Mouse (Mus musculus) layer of hippocampus, adult 2 months (tissue): ENCODE data around the gene Il3. TPM values are rescaled to one million over a fixed set of nuclear protein-coding genes. Genes with fewer than 3 reads are reported as not detected.
"Not testable (repeated sequence)": the region's sequence is repeated elsewhere in the genome, so short reads cannot be mapped to it uniquely, and the experiment has no call there.

Experiments used
- DNase-seq, 2 experiments: peaks; one replicate each; pipeline ENCODE4 v3.0.0; 2022; ENCODE audit warnings: low spot score in 2 of 2
- H3K27ac ChIP-seq: fragments of 200-600 bp; 2 replicates; pipeline ENCODE4 v1.8.1; 2022
- H3K4me3 ChIP-seq: fragments of 200-600 bp; 2 replicates; pipeline ENCODE4 v1.8.1; 2022; ENCODE audit warnings: mild to moderate bottlenecking
- CTCF ChIP-seq: fragments of 200-600 bp; conservative IDR thresholded peaks from 2 replicates; pipeline ENCODE4 v1.8.1; 2022; ENCODE audit warnings: antibody characterized with exemption, mild to moderate bottlenecking, moderate library complexity
- total RNA-seq, 2 experiments: library from RNA; stranded (reverse); gene quantifications; 2 replicates each; pipeline ENCODE4 v1.2.3; 2021

Gene Il3
- total RNA-seq, 2 experiments from 2014 or later: not detected

- H3K4me3 ChIP-seq: no peak overlapping the region
- no peak for TF ChIP-seq CTCF
- H3K27ac ChIP-seq: no peak overlapping the region
- DNase-seq: no peak
These were observed 35.5 kb upstream of the Il3 start for GRCm38 (mm10) chr11:54302606-54303005.

GRCm38 (mm10) chr11:54301994-54302393 is 34.9 kb upstream of the Il3 start:
- no peak for TF ChIP-seq CTCF
- Histone ChIP-seq H3K27ac (no peak overlapping the region), H3K4me3 (no peak overlapping the region)
- no peak for DNase-seq

- peak; percentile 50 for TF ChIP-seq CTCF
- H3K4me3 ChIP-seq: no peak overlapping the region
- DNase-seq: no peak
- H3K27ac ChIP-seq: no peak overlapping the region
These were observed 31.7 kb upstream of the Il3 start for GRCm38 (mm10) chr11:54298777-54299176.

GRCm38 (mm10) chr11:54297471-54297870 is 30.4 kb upstream of the Il3 start:
- H3K4me3 ChIP-seq, DNase-seq, H3K27ac ChIP-seq: not testable (repeated sequence)

- Histone ChIP-seq H3K27ac (no peak overlapping the region), H3K4me3 (no peak overlapping the region)
- no peak for TF ChIP-seq CTCF
- DNase-seq: no peak
These were observed 29.7 kb upstream of the Il3 start for GRCm38 (mm10) chr11:54296734-54297133.

GRCm38 (mm10) chr11:54295971-54296370 is 28.9 kb upstream of the Il3 start:
- H3K27ac ChIP-seq: no peak overlapping the region
- DNase-seq: no peak
- TF ChIP-seq CTCF: no peak
- no peak overlapping the region for H3K4me3 ChIP-seq

GRCm38 (mm10) chr11:54293980-54294807 is 27.1 kb upstream of the Il3 start:
- Histone ChIP-seq H3K4me3 (no peak overlapping the region), H3K27ac (no peak overlapping the region)
- no peak for DNase-seq
- no peak for TF ChIP-seq CTCF

GRCm38 (mm10) chr11:54292163-54292562 is 25.1 kb upstream of the Il3 start:
- TF ChIP-seq CTCF: no peak
- H3K4me3 ChIP-seq: no peak overlapping the region
- H3K27ac ChIP-seq: no peak overlapping the region
- DNase-seq: no peak

- no peak for TF ChIP-seq CTCF
- no peak for DNase-seq
- no peak overlapping the region for H3K27ac ChIP-seq
- no peak overlapping the region for H3K4me3 ChIP-seq
These were observed 20.9 kb upstream of the Il3 start for GRCm38 (mm10) chr11:54287821-54288453.

GRCm38 (mm10) chr11:54271437-54271949 is 4.4 kb upstream of the Il3 start:
- no peak for TF ChIP-seq CTCF
- DNase-seq: no peak
- Histone ChIP-seq H3K4me3 (no peak overlapping the region), H3K27ac (no peak overlapping the region)

- no peak for DNase-seq
- H3K4me3 ChIP-seq: no peak overlapping the region
- TF ChIP-seq CTCF: no peak
- H3K27ac ChIP-seq: no peak overlapping the region
These were observed 2.3 kb upstream of the Il3 start for GRCm38 (mm10) chr11:54269191-54269896.

- peak; percentile 14 to 68 for DNase-seq
- TF ChIP-seq CTCF: peak; percentile 97
- Histone ChIP-seq H3K4me3 (no peak overlapping the region), H3K27ac (no peak overlapping the region)
These were observed 2.5 kb downstream of the Il3 start for GRCm38 (mm10) chr11:54264542-54264941.

- Histone ChIP-seq H3K4me3 (no peak overlapping the region), H3K27ac (no peak overlapping the region)
- TF ChIP-seq CTCF: peak; percentile 67
- no peak for DNase-seq
These were observed 3.6 kb downstream of the Il3 start for GRCm38 (mm10) chr11:54263405-54264031.
